Mouse (Mus musculus): Measurements from ENCODE around the gene Tmem102. TPM values are rescaled to one million over a fixed set of nuclear protein-coding genes. Genes with fewer than 3 reads are reported as not detected.

Tmem102 gene
- total and polyA plus RNA-seq, 3 experiments = 0.08 TPM; not detected in 2

GRCm38 (mm10) chr11:69818871-69819270 lies 13.4 kb upstream of the Tmem102 start:
- H3K27me3 ChIP-seq (replicated peaks) = peaks cover 65% of the 10 kb centered on the region

GRCm38 (mm10) chr11:69818365-69818764 lies 12.9 kb upstream of the Tmem102 start, which contains the start of gene Spem2:
Spem2 (minus strand) TSS chr11:69818465.
- H3K4me2 ChIP-seq (ENCODE audit: insufficient read depth, low read depth, poor library complexity, severe bottlenecking) = no peak within 1 kb of the TSS
- dilution Hi-C loops (cut with MboI; ENCODE audit: extremely low pct_ligation_motif_present, extremely low pct_unique_long_range_greater_than_20kb, low sequenced_read_pairs) (no loop called here), in situ Hi-C loops (cut with MboI; ENCODE audit: low pct_ligation_motif_present, low pct_unique_long_range_greater_than_20kb, low sequenced_read_pairs) (no loop called here)
- H3K4me3 ChIP-seq (replicated peaks in 1 of 3; ENCODE audit: low read depth in 2 of 3, low read length in 2 of 3, poor library complexity in 1 of 3) = no peak within 1 kb of the TSS
- no peak for TF ChIP-seq SIN3A (IDR thresholded peaks at IDR 0.05; ENCODE audit: low read length)
- no peak for TF ChIP-seq UBTF (IDR thresholded peaks at IDR 0.05; ENCODE audit: low read depth, low read length)
- no peak for TF ChIP-seq RCOR1 (conservative IDR thresholded peaks at IDR 0.05; ENCODE audit: low read depth, low read length)
- no peaks in the 10 kb centered on the region for H3K79me2 ChIP-seq (replicated peaks; ENCODE audit: control insufficient read depth, extremely low read depth, insufficient read depth, poor library complexity, severe bottlenecking)
- H3K27me3 ChIP-seq (replicated peaks) = peaks cover 68% of the 10 kb centered on the region
- no peak within 1 kb of the TSS for H3K9ac ChIP-seq (ENCODE audit: insufficient read depth, low read depth)
- no peaks in the 10 kb centered on the region for H3K36me3 ChIP-seq (replicated peaks in 1 of 2; ENCODE audit: control insufficient read depth in 1 of 2, insufficient read depth in 1 of 2, low read length in 1 of 2)
- no peaks in the 10 kb centered on the region for H3K9me3 ChIP-seq (replicated peaks; ENCODE audit: low read length)
- no peaks in the 10 kb centered on the region for H3K4me1 ChIP-seq (ENCODE audit: control insufficient read depth in 1 of 2, insufficient read depth in 2 of 2)
- DNase-seq (ENCODE audit: extremely low read depth) = no peak
- no peak within 1 kb of the TSS for H3K27ac ChIP-seq (ENCODE audit: insufficient read depth, low read depth)

More at GRCm38 (mm10) chr11:69818871-69819270, 13.4 kb upstream of the Tmem102 start:
- TF ChIP-seq JUN (IDR thresholded peaks at IDR 0.05; ENCODE audit: insufficient read depth, low read depth, low read length) (no peak), RAD21 (IDR thresholded peaks at IDR 0.05; ENCODE audit: low read depth, low read length) (no peak), ZC3H11A (IDR thresholded peaks at IDR 0.05; ENCODE audit: low read depth, low read length) (no peak), NRF1 (IDR thresholded peaks at IDR 0.05; ENCODE audit: low read depth, low read length) (no peak), CHD1 (IDR thresholded peaks at IDR 0.05; ENCODE audit: low read depth, low read length) (no peak), ZNF384 (IDR thresholded peaks at IDR 0.05; ENCODE audit: low read depth, low read length) (no peak), KAT2A (IDR thresholded peaks at IDR 0.05; ENCODE audit: insufficient replicate concordance, low read length) (no peak), CTCF (conservative IDR thresholded peaks at IDR 0.05 in 1 of 2, IDR thresholded peaks at IDR 0.05 in 1 of 2; ENCODE audit: low read depth in 2 of 2, low read length in 2 of 2) (no peak), TBP (conservative IDR thresholded peaks at IDR 0.05; ENCODE audit: low read depth, low read length) (no peak), MYC (IDR thresholded peaks at IDR 0.05; ENCODE audit: low read depth, low read length) (no peak), ZKSCAN1 (IDR thresholded peaks at IDR 0.05; ENCODE audit: borderline replicate concordance, low read depth, low read length) (no peak), CHD2 (IDR thresholded peaks at IDR 0.05; ENCODE audit: low read length) (no peak)
- Histone ChIP-seq H3K9ac (ENCODE audit: insufficient read depth, low read depth) (no peak overlapping the region), H3K4me3 (replicated peaks in 1 of 3; ENCODE audit: low read depth in 2 of 3, low read length in 2 of 3, poor library complexity in 1 of 3) (no peak overlapping the region), H3K4me2 (ENCODE audit: insufficient read depth, low read depth, poor library complexity, severe bottlenecking) (no peak overlapping the region), H3K9me3 (replicated peaks; ENCODE audit: low read length) (no peaks in the 10 kb centered on the region), H3K79me2 (replicated peaks; ENCODE audit: control insufficient read depth, extremely low read depth, insufficient read depth, poor library complexity, severe bottlenecking) (no peaks in the 10 kb centered on the region), H3K27ac (ENCODE audit: insufficient read depth, low read depth) (no peak overlapping the region), H3K36me3 (replicated peaks in 1 of 2; ENCODE audit: control insufficient read depth in 1 of 2, insufficient read depth in 1 of 2, low read length in 1 of 2) (no peaks in the 10 kb centered on the region), H3K4me1 (ENCODE audit: control insufficient read depth in 1 of 2, insufficient read depth in 2 of 2) (peaks cover 0 to under 1% of the 10 kb centered on the region in 2 experiments; a peak in 1 of 4 replicates)
- in situ Hi-C loops (cut with MboI; ENCODE audit: low pct_ligation_motif_present, low pct_unique_long_range_greater_than_20kb, low sequenced_read_pairs) = no loop called here
- dilution Hi-C loops (cut with MboI; ENCODE audit: extremely low pct_ligation_motif_present, extremely low pct_unique_long_range_greater_than_20kb, low sequenced_read_pairs) = no loop called here
- DNase-seq (ENCODE audit: extremely low read depth) = no peak
